Mouse (Mus musculus) monocyte, adult 59 days (primary cell): ENCODE results near the gene Gm4792. TPM values are rescaled to one million over a fixed set of nuclear protein-coding genes. Genes with fewer than 3 reads are reported as not detected.

Experiments
- total RNA-seq, 2 experiments: library from RNA; stranded (reverse); gene quantifications; one replicate each; pipeline ENCODE4 v1.2.4; 2023

The Gm4792 gene
- total RNA-seq, result not detected

GRCm38 (mm10) chr10:94298471-94298870, at the start of gene Gm4792:
TSS of gene Gm4792 (minus strand) at chr10:94298703.

GRCm38 (mm10) chr10:94311511-94312006, 13.1 kb upstream of the Gm4792 start, which contains the start of gene Tmcc3:
TSS of gene Tmcc3 (plus strand) at chr10:94311949.

Other genes with a start within 250 kb of the Gm4792 start
- gene Nr2c1, start 150.7 kb downstream of the Gm4792 start, total RNA-seq, result 1 to 10 TPM; 8.6 to 9.2 TPM
- 10 to 100 TPM; 38.0 to 39.4 TPM for gene Ndufa12, start 100.0 kb downstream of the Gm4792 start, total RNA-seq
- 10 to 100 TPM; 32.1 to 32.9 TPM for gene Tmcc3, start 13.2 kb upstream of the Gm4792 start, total RNA-seq